Mouse (Mus musculus) stomach, embryonic 14.5 days (tissue): ENCODE data around the gene Troap. TPM values are rescaled to one million over a fixed set of nuclear protein-coding genes. Genes with fewer than 3 reads are reported as not detected.

ENCODE experiments used
- ATAC-seq: fragments of 200-750 bp; cut with Nextera tagmentation; 2 replicates; pipeline ENCODE4 v1.8.0; 2017; ENCODE audit warnings: low read depth, moderate TSS enrichment; ENCODE audit not compliant: insufficient number of reproducible peaks, insufficient read depth, low FRiP score
- H3K27ac ChIP-seq: fragments of 300-500 bp; sonication (generic); 2 replicates; pipeline ENCODE4 v1.5.1; 2014; ENCODE audit warnings: mild to moderate bottlenecking, low read length, moderate library complexity, mixed read lengths
- H3K27me3 ChIP-seq: fragments of 300-500 bp; sonication (generic); 2 replicates; pipeline ENCODE4 v1.6.1; 2014; ENCODE audit warnings: low read length, control low read depth, mixed read lengths; ENCODE audit not compliant: control insufficient read depth, insufficient read depth
- H3K36me3 ChIP-seq: fragments of 300-500 bp; sonication (generic); 2 replicates; pipeline ENCODE4 v1.6.1; 2014; ENCODE audit warnings: mild to moderate bottlenecking, control low read depth, low read length, moderate library complexity, mixed read lengths; ENCODE audit not compliant: control insufficient read depth, insufficient read depth
- H3K4me1 ChIP-seq: fragments of 300-500 bp; sonication (generic); 2 replicates; pipeline ENCODE4 v1.6.1; 2014; ENCODE audit warnings: low read length, control low read depth, mixed read lengths; ENCODE audit not compliant: control insufficient read depth, insufficient read depth
- H3K4me2 ChIP-seq: fragments of 300-500 bp; sonication (generic); replicated peaks from 2 replicates; pipeline ENCODE4 v1.6.1; 2014; ENCODE audit warnings: low read depth, low read length, control low read depth
- H3K4me3 ChIP-seq: fragments of 300-500 bp; sonication (generic); 2 replicates; pipeline ENCODE4 v1.5.1; 2014; ENCODE audit warnings: low read depth, low read length, control low read depth
- H3K9ac ChIP-seq: fragments of 300-500 bp; sonication (generic); replicated peaks from 2 replicates; pipeline ENCODE4 v1.6.1; 2014; ENCODE audit warnings: low read depth, mild to moderate bottlenecking, control low read depth, low read length, moderate library complexity, mixed read lengths
- H3K9me3 ChIP-seq: fragments of 300-500 bp; sonication (generic); 2 replicates; pipeline ENCODE4 v1.6.1; 2016; ENCODE audit warnings: low read depth, low read length, control low read depth; ENCODE audit not compliant: control insufficient read depth
- WGBS: fragments of 180-500 bp; shearing (Covaris S2); extraction: QIAGEN DNeasy Blood & Tissue Kit; methylation state at CpG from one replicate; pipeline ENCODE4 v1.1.7; 2014; 5-methylcytosine and 5-hydroxymethylcytosine counted together
- polyA plus RNA-seq: library from polyadenylated mRNA; unstranded; fragments of >200 nt; fragmentation: Nextera tagmentation; extraction: Ambion mirVana; gene quantifications from 2 replicates; pipeline ENCODE4 v1.2.1, GENCODE M21; 2014

Gene Troap
- polyA plus RNA-seq, 1 experiment from 2014 or later = 24.6 TPM

DNA sequence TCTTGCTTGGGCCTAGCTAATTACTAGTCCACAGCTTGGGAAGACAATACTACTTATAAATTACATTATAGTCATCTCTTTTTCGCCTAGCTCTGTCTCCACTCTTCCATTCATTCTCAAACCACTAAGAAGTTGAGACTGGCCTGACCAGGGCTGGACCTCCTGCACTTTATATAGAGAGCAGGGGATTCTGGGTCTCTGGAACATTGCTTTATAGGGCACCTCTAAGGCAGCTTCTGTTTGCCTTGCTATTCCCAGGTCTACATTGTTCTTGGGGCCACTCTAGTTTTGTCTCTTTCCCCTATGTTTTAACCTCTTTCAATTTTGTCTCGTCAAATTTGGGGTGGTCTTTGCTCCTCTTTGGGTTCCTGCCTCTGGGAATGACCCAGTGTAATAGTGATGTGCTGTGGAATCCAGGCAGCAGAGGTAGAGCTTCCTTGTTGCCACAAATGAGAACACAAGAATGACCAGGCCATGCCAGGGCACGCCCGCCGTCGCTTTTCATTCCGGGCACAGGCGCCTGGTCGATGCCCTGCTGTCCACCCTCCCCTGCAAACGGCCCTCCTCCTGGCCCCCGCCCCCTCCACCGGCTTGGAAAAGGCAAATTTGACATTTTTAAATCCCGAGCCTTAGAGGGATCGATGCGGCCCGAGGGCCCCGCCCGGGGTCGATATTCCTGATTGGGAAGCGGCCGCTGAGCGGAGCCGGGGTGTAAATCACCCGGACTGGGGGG, 21.9 kb downstream of the Troap start:
- H3K9me3 ChIP-seq = no peaks in the 10 kb centered on the region
- H3K27ac ChIP-seq = no peak overlapping the region
- peaks cover 68% of the 10 kb centered on the region for H3K27me3 ChIP-seq
- 0 out of 2 replicates have a peak overlapping the region, but pooled peaks have one; percentile 18 for H3K9ac ChIP-seq
- H3K4me2 ChIP-seq = peak overlapping the region; percentile 60
- ATAC-seq = no peak
- H3K4me1 ChIP-seq = peaks cover 31% of the 10 kb centered on the region
- H3K36me3 ChIP-seq = no peaks in the 10 kb centered on the region
- 4% methylated on average over 24 of the region's 24 CpGs for WGBS
- peak overlapping the region; percentile 34 for H3K4me3 ChIP-seq

- H3K27me3 ChIP-seq = peaks cover 65% of the 10 kb centered on the region
- H3K4me1 ChIP-seq = peaks cover 31% of the 10 kb centered on the region
- H3K4me3 ChIP-seq = peak overlapping the region; percentile 34
- H3K9ac ChIP-seq = 0 out of 2 replicates have a peak overlapping the region, but pooled peaks have one; percentile 18
- no peaks in the 10 kb centered on the region for H3K9me3 ChIP-seq
- peak overlapping the region; percentile 60 for H3K4me2 ChIP-seq
- H3K36me3 ChIP-seq = no peaks in the 10 kb centered on the region
- ATAC-seq = no peak
- no peak overlapping the region for H3K27ac ChIP-seq
- WGBS = under 1% methylated on average over 57 of the region's 58 CpGs
These were observed 22.6 kb downstream of the Troap start for GRCm38 (mm10) chr15:99096831-99097500.

- WGBS = under 1% methylated on average over 39 of the region's 39 CpGs
- peak overlapping the region; percentile 60 for H3K4me2 ChIP-seq
- peak overlapping the region; percentile 34 for H3K4me3 ChIP-seq
- H3K27ac ChIP-seq = no peak overlapping the region
- peaks cover 58% of the 10 kb centered on the region for H3K27me3 ChIP-seq
- H3K9me3 ChIP-seq = no peaks in the 10 kb centered on the region
- ATAC-seq = no peak
- H3K4me1 ChIP-seq = peaks cover 31% of the 10 kb centered on the region
- H3K9ac ChIP-seq = no peak overlapping the region
- no peaks in the 10 kb centered on the region for H3K36me3 ChIP-seq
These were observed 23.6 kb downstream of the Troap start for GRCm38 (mm10) chr15:99097840-99098492.

- 1% methylated on average over 9 of the region's 9 CpGs for WGBS
- H3K9ac ChIP-seq = no peak overlapping the region
- ATAC-seq = 0 out of 2 replicates have a peak, but pooled peaks have one; percentile 7
These were observed 24.1 kb downstream of the Troap start for GRCm38 (mm10) chr15:99098493-99098861.

DNA sequence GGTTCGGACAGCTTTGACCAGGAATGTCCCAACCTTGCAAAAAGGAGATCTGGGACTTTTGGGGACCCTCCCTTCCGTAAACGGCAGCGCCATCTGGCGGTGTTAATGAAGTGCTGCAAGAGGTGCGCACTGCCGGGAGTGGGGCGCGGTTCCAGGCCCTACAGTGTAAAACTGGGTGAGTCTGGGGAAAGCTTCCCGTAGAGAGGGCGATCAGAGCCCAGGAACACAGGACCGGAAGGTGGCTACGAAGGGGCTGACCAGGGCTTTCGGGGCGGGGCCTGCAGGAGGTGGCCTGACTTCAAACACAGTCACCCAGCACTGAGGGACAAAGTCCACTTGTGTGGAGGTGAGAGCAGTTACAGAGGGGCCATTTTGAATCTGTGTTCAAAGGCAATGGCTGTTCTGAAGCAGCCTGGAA, 24.8 kb downstream of the Troap start:
- Histone ChIP-seq H3K4me2 (peak overlapping the region; percentile 60; the same call in 1 of the 2 replicates), H3K36me3 (no peaks in the 10 kb centered on the region), H3K9ac (no peak overlapping the region), H3K9me3 (no peaks in the 10 kb centered on the region), H3K4me1 (peaks cover 27% of the 10 kb centered on the region; the same call in 1 of the 2 replicates), H3K27ac (peak overlapping the region; percentile 73; the same call in 1 of the 2 replicates), H3K4me3 (peak overlapping the region; percentile 34; the same call in 1 of the 2 replicates), H3K27me3 (peaks cover 48% of the 10 kb centered on the region)
- WGBS = 2% methylated on average over 15 of the region's 15 CpGs
- ATAC-seq = peak; percentile 90

More at GRCm38 (mm10) chr15:99098493-99098861, 24.1 kb downstream of the Troap start:
- H3K4me2 ChIP-seq = peak overlapping the region; percentile 60
- H3K27ac ChIP-seq = no peak overlapping the region
- H3K9me3 ChIP-seq = no peaks in the 10 kb centered on the region
- peaks cover 53% of the 10 kb centered on the region for H3K27me3 ChIP-seq
- peaks cover 31% of the 10 kb centered on the region for H3K4me1 ChIP-seq
- H3K4me3 ChIP-seq = peak overlapping the region; percentile 34
- no peaks in the 10 kb centered on the region for H3K36me3 ChIP-seq

DNA sequence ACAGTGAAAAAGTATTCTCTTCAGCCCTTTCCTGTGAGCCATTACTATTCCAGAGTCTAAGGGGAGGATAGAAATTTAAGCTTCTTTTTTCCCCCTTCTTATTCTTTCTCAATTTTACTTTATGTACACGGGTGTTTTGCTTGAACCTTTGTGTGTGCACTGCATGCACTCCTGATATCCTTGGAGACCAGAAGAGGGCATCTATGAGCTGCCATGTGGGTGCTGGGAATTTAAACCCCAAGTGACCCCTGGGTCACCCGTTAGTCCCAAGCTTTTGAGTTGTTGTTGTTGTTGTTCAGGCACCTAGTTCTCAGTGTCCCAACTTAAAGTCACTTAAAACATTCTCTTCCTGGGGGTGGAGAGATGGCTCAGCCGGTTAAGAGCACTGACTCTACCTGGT, 25.6 kb downstream of the Troap start:
- H3K36me3 ChIP-seq = no peaks in the 10 kb centered on the region
- H3K9ac ChIP-seq = no peak overlapping the region
- H3K4me2 ChIP-seq = peak overlapping the region; percentile 16
- peak overlapping the region; percentile 34; the same call in 1 of the 2 replicates for H3K4me3 ChIP-seq
- no peaks in the 10 kb centered on the region for H3K9me3 ChIP-seq
- WGBS = 58% methylated on average over 3 of the region's 3 CpGs
- peaks cover 42% of the 10 kb centered on the region for H3K27me3 ChIP-seq
- no peak for ATAC-seq
- H3K27ac ChIP-seq = no peak overlapping the region
- peaks cover 24% of the 10 kb centered on the region; the same call in 1 of the 2 replicates for H3K4me1 ChIP-seq

- no peaks in the 10 kb centered on the region for H3K27me3 ChIP-seq
- no peak overlapping the region for H3K27ac ChIP-seq
- H3K4me2 ChIP-seq = no peak overlapping the region
- H3K4me3 ChIP-seq = no peak overlapping the region
- no peak for ATAC-seq
- no peak overlapping the region for H3K9ac ChIP-seq
- no peaks in the 10 kb centered on the region for H3K9me3 ChIP-seq
- WGBS = 36% methylated on average over 7 of the region's 7 CpGs
- H3K4me1 ChIP-seq = no peaks in the 10 kb centered on the region
- H3K36me3 ChIP-seq = no peaks in the 10 kb centered on the region
These were observed 30.9 kb downstream of the Troap start for GRCm38 (mm10) chr15:99105238-99105637.

DNA sequence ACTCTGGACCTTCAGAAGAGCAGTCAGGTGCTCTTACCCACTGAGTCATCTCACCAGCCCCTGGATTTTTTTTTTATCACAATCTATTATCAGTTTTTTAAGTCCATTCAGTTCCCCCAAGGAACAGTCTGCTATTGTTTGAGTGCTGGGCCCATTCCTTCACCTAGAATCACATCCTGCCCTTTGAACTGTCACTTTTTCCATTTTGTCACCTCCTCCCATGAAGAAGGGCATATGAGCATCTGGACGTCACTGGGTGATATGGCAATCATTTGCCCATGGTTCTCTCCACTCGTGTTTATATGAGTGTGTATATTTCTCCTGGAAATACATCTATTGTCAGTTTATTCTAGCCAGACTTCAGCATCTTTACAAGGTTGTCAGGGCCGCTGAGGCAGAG, 33.5 kb downstream of the Troap start:
- H3K9ac ChIP-seq = no peak overlapping the region
- H3K9me3 ChIP-seq = no peaks in the 10 kb centered on the region
- H3K27ac ChIP-seq = no peak overlapping the region
- H3K4me3 ChIP-seq = no peak overlapping the region
- ATAC-seq = no peak
- H3K4me1 ChIP-seq = no peaks in the 10 kb centered on the region
- WGBS = 78% methylated on average over 3 of the region's 3 CpGs
- no peaks in the 10 kb centered on the region for H3K27me3 ChIP-seq
- H3K36me3 ChIP-seq = no peaks in the 10 kb centered on the region
- no peak overlapping the region for H3K4me2 ChIP-seq
